Mouse (Mus musculus): Measurements from ENCODE around the gene Prpf6. TPM values are rescaled to one million over a fixed set of nuclear protein-coding genes. Genes with fewer than 3 reads are reported as not detected.

The Prpf6 gene
- total RNA-seq, 2 experiments from 2014 or later: 40.7 to 125 TPM

- no peak for ATAC-seq (replicated peaks; ENCODE audit: low FRiP score, low TSS enrichment, poor library complexity, severe bottlenecking)
These were observed 2.3 kb downstream of the Prpf6 start for GRCm38 (mm10) chr2:181593937-181594336.

GRCm38 (mm10) chr2:181594946-181595696 lies 3.5 kb downstream of the Prpf6 start:
- no peak for ATAC-seq (replicated peaks; ENCODE audit: low FRiP score, low TSS enrichment, poor library complexity, severe bottlenecking)

- no peak for ATAC-seq (replicated peaks; ENCODE audit: low FRiP score, low TSS enrichment, poor library complexity, severe bottlenecking)
These were observed 4.7 kb downstream of the Prpf6 start for GRCm38 (mm10) chr2:181596221-181596960.

- peak; percentile 39 for ATAC-seq (replicated peaks; ENCODE audit: low FRiP score, low TSS enrichment, poor library complexity, severe bottlenecking)
These were observed 5.9 kb downstream of the Prpf6 start for GRCm38 (mm10) chr2:181597378-181598061.

- ATAC-seq (replicated peaks; ENCODE audit: low FRiP score, low TSS enrichment, poor library complexity, severe bottlenecking): peak; percentile 13; the same call in 1 of the 2 replicates
These were observed 7.0 kb downstream of the Prpf6 start, which contains the start of gene Samd10 for GRCm38 (mm10) chr2:181598454-181599351. Samd10 (minus strand) TSS chr2:181599212.

- no peak for ATAC-seq (replicated peaks; ENCODE audit: low FRiP score, low TSS enrichment, poor library complexity, severe bottlenecking)
These were observed 8.6 kb downstream of the Prpf6 start for GRCm38 (mm10) chr2:181600226-181600758.

- ATAC-seq (replicated peaks; ENCODE audit: low FRiP score, low TSS enrichment, poor library complexity, severe bottlenecking): peak; percentile 91
These were observed 9.4 kb downstream of the Prpf6 start for GRCm38 (mm10) chr2:181600828-181601750.

- no peak for ATAC-seq (replicated peaks; ENCODE audit: low FRiP score, low TSS enrichment, poor library complexity, severe bottlenecking)
These were observed 10.1 kb downstream of the Prpf6 start for GRCm38 (mm10) chr2:181601751-181602145.

GRCm38 (mm10) chr2:181602367-181602766 lies 10.7 kb downstream of the Prpf6 start:
- ATAC-seq (replicated peaks; ENCODE audit: low FRiP score, low TSS enrichment, poor library complexity, severe bottlenecking): no peak

GRCm38 (mm10) chr2:181618761-181619495 lies 27.3 kb downstream of the Prpf6 start:
- ATAC-seq (replicated peaks; ENCODE audit: low FRiP score, low TSS enrichment, poor library complexity, severe bottlenecking): no peak

- 0 out of 2 replicates have a peak, but pooled peaks have one; percentile 50 for ATAC-seq (replicated peaks; ENCODE audit: low FRiP score, low TSS enrichment, poor library complexity, severe bottlenecking)
These were observed 31.7 kb downstream of the Prpf6 start for GRCm38 (mm10) chr2:181623401-181623800.

- ATAC-seq (replicated peaks; ENCODE audit: low FRiP score, low TSS enrichment, poor library complexity, severe bottlenecking): no peak
These were observed 36.8 kb downstream of the Prpf6 start for GRCm38 (mm10) chr2:181628471-181628870.

GRCm38 (mm10) chr2:181632624-181633023 lies 41.0 kb downstream of the Prpf6 start:
- ATAC-seq (replicated peaks; ENCODE audit: low FRiP score, low TSS enrichment, poor library complexity, severe bottlenecking): no peak

GRCm38 (mm10) chr2:181635865-181636264 lies 44.2 kb downstream of the Prpf6 start:
- ATAC-seq (replicated peaks; ENCODE audit: low FRiP score, low TSS enrichment, poor library complexity, severe bottlenecking): no peak

GRCm38 (mm10) chr2:181644361-181644760 lies 52.7 kb downstream of the Prpf6 start:
- peak; percentile 73 for ATAC-seq (replicated peaks; ENCODE audit: low FRiP score, low TSS enrichment, poor library complexity, severe bottlenecking)

- ATAC-seq (replicated peaks; ENCODE audit: low FRiP score, low TSS enrichment, poor library complexity, severe bottlenecking): no peak
These were observed 54.0 kb downstream of the Prpf6 start for GRCm38 (mm10) chr2:181645666-181646065.

Data from megakaryocyte-erythroid progenitor cell, adult 5-6 weeks (primary cell).